Mouse (Mus musculus): ENCODE measurements around the gene Plcb4. TPM values are rescaled to one million over a fixed set of nuclear protein-coding genes. Genes with fewer than 3 reads are reported as not detected.

The Plcb4 gene
- polyA plus RNA-seq, 2 experiments from 2014 or later, result 19.5 to 19.6 TPM

DNA sequence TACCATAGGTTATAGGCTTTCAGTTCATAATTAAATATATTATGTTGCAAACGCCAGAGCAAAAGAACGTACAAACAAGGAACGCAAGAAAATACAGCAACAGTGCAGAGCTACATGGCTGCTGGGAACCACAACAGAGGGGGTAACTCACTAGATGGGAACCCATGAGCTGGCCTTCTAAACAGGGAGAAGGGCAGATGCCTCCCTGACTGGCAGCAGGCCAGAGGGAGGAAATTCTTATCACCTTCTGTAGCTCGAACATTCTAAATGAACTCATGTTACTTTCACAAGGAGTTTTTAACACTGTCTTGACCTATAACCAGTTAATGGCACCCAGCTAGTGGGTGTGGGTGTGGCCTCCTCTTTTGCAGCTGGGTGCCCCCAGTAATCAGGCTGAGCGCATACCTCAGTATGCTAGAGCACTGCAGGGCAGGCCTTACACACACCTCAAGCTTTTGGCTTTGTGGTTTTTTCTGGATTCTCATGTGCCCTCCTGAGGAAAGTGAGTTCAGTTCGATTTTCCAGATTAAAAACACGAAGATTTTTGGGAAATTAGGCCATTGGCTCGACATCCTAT, 102.5 kb downstream of the Plcb4 start:
- no peak for ATAC-seq

DNA sequence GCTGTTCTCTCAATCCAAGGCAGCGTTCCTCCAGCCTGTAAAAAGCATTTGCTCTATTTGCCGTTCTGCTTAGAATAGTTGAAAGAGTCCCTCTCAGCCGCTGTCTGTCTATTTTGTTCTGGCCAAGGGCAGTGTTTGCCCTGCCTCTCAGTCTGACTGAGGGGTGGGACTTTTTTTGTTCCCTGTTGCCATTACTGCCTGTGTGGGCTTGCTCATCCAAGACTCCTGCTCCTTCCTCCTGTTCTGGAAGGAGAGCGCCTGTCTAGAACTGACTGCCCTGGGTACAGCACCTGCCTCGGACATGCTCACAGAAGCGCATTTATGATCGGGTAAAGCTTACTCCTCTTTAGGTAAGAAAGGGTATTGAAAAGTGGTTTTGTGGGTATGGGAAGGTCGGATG, 105.9 kb downstream of the Plcb4 start:
- no peak for ATAC-seq

DNA sequence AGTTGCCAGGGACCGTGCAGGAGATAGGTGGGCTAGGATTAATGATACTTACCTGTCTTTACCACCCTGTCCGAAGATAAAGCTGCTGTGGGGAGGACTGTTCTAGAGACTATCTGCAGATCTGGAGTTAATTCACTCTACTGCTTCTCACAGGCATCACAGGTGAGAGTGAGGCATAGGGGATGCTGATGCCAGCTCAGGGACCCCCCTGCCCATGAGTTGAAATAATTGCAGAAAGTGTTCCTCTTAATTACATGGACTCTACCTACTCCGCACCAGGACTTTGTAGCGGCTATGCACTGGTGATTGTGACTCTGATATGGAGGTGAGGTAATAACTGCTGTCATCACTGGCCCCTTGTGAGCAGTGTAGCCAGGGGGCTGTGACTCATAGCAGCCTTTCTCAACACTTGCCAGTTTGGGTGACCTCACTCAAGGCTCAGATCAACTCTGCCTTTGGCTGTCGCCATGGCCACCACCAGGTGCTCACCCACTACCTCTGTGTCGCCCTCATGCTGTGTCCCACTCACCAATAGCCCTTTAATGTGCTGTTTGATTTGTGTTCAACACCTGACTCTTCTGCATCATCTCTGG, 107.8 kb downstream of the Plcb4 start:
- ATAC-seq, result no peak

DNA sequence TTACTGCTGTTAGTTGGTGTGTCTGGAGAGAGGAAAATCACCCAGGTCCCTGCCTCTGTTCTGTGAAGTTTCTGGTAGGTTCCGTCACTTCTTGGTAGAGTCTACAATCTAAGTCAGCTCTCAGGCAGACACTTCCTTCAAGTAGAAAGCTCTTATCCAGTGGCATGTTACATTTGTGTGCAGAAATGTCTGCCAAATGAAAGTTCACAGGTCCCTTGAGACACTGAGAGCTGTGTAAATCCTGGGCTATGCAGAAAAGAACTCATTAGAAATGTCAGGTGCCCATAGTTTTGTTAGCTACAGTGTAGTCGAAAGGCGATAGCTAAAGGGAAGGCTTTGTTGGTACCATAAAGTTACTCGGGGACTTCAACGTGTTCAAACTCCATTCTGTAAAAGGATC, 108.7 kb downstream of the Plcb4 start:
- no peak for ATAC-seq

DNA sequence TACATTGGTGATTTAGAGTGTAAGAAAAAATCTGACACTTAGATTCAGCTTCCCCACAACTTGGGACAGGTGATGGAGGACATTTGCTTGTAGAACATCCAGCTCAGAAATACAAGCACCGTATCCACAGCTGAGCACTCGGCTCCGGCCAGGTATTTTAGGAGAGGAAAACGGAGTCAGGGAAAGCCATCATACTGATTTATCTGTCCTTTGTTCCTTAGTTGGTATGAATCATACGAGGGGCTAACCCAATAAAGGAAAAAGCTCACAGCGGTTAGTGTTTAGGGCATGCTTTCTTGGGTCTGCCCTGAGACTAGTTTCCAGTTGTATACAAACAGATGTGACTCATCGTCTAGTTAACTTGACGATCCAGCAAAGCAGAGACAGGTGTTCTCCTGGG, 110.9 kb downstream of the Plcb4 start:
- ATAC-seq, result no peak

DNA sequence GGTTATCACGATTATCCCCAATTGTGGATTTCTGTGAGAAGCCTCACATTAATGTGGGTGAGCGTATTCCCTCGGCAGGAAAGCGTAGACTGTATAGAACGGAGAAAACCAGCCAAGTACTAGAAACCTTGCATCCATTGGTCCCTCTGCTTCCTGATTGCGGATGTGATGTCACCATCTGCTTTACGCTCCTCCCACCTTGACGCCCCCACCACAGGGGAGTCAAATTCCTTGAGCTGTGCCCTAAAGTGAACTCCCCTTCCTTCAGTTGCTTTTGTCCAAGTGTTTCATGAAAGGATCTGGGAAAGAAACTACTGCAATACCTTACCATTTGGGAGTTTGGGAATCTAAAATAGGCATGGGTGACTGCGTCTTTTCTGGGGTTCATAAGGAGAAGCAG, 111.4 kb downstream of the Plcb4 start:
- ATAC-seq, result no peak

DNA sequence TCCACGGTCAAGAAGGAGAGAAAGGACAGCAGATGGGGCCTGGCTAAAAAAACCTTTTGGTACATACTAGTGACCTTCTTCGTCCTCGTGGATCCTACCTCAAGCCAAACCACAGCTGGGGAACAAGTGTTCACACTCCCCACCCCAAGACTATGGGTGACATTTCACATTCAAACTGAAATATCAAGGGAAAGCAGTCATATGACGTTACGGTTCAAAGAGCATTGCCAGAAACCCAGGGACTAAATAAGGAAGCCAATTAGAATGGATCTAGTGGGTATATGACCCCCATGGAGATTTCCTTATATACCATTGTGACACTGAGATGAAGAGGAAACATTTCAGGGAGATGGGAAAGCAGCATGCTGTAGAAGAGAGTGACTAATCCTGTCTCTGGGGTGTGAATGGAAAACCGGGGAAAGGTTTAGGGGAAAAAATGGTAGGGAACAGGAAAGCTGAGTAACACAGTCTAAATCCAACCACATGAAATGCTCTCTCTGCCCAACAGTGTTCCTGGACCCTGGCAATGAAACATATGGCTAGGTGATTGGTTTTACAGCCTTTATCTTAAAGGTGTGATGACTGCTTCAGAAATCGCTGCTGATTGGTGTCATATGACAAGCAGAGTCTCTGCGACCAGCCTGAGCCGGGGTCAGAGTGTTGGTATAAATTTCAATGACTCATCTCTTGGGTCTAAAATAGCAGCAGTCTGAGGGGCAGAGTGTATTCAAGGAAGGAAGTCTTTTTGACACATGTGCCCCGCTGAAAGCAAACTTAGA, 114.6 kb downstream of the Plcb4 start:
- ATAC-seq, result no peak

DNA sequence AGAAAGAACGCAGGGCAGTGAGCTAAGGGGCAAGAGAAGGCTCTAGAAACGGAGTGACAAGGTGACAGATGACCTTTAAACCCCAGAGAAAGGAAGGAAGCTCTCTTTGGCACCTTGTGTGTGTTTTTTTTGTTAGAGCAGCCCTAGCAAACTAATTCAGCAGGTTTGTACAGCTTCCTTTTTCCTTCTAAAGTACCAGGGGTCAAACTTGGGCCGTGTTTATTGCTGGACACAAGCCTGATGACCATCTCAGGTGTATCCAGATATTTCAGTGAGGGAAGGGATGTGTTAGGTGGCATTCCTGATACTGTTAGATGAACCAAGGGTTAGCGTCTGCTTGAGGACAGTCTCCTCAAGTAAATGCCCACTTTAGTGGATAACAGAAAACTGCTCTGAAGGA, 116.2 kb downstream of the Plcb4 start:
- ATAC-seq, result no peak

DNA sequence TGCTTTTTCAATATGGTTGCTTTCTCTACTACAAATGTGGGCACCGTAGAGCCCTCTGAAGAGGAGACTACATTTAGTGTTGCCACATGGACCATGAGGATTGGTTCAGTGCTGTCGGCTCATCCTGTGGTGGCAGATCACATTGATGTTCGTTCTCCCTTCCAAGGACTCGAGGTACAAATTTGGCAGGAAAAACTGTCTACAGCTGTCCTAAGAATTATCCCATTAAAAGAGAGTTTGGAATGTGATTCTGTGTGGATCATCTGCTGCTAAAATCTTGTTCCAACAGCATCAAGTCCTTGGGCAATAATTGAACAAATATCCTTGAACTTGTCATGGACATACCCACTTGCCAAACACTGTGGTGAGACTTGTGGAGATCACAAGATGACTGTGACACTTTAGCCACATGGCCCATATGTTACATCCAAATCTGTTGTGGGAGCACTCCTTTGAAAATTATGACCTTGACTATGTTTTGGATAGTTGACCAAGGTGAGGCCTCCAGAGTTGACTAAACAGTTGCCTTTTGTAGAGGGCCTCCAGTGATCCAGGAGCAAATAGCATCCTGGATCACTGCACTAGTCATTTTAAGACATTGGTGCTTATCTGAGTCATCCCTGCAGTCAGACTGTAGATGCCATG, 117.4 kb downstream of the Plcb4 start:
- ATAC-seq, result no peak

DNA sequence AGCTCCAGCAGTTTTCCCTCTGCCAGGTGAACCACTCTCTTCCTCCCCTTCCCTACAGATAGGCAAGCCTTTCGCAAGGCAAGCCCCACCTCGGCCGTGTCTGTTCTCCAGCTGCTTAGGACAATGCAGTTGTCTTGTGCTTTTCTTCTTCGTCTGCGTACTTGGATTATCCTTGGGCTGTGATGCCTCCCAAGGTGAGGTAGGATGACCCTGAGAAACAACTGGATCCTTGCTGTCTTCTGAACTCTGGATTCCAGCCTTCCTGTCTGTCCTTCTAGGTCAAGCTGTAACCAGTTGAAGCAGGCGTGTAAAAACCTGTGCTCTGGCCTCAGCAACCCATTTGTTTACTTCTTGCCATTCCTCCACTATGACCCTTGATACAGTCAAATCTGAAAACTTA, 122.6 kb downstream of the Plcb4 start:
- no peak for ATAC-seq

DNA sequence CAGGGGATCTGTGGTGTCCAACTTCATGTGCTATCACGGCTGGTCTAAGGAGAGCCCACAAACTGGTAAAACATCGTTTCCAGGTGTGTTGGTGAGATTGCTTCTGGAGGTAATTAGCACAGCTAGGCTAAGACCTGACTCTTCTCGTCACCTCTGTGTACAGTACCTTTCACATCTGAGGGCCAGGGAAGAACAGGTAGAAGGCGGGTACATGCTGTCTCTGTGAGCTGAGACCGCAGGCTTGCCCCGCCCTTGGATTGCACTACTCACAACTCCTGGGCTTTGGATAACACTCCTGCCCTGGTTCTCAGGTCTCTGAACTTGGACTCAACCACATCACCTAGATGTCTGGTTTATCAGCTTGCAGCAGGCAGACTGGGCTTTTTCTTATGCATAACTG, 128.6 kb downstream of the Plcb4 start:
- ATAC-seq, result no peak

DNA sequence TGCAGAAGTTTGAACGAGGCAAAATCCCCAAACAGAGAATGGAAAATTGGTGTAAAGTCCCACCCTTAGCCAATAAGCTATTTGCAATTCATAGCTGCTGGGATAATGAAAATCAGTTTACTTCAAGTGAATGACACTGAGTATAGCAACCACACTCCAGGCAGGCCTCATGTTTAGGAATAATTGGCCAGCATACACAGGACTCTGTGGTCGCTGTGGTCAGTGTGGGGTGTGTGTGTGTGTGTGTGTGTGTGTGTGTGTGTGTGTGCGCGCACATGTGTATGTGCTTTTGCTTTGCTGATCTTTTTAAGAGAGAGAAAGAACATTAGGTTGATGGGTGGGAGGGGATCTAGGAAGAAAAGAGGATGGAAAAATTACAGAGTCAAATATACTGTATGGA, 134.1 kb downstream of the Plcb4 start:
- no peak for ATAC-seq

DNA sequence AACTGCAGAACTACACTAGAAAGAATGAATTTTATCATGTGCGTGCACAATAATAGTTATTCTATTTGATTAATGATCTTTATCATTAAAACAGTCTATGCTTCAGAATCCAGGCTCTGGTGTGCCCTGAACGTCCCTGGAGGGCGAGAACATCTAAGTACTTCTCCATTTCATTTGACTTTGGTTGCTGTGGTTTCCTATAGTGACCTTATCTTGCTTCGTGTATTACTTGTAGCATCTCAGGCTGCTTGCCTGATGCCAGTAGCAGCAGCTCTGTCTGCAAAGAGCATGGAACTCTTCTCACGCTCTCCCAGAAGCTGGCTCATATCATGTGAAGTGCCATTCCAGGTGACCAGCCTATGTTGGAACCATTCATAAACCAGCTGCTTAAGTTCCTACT, 137.9 kb downstream of the Plcb4 start:
- no peak for ATAC-seq

DNA sequence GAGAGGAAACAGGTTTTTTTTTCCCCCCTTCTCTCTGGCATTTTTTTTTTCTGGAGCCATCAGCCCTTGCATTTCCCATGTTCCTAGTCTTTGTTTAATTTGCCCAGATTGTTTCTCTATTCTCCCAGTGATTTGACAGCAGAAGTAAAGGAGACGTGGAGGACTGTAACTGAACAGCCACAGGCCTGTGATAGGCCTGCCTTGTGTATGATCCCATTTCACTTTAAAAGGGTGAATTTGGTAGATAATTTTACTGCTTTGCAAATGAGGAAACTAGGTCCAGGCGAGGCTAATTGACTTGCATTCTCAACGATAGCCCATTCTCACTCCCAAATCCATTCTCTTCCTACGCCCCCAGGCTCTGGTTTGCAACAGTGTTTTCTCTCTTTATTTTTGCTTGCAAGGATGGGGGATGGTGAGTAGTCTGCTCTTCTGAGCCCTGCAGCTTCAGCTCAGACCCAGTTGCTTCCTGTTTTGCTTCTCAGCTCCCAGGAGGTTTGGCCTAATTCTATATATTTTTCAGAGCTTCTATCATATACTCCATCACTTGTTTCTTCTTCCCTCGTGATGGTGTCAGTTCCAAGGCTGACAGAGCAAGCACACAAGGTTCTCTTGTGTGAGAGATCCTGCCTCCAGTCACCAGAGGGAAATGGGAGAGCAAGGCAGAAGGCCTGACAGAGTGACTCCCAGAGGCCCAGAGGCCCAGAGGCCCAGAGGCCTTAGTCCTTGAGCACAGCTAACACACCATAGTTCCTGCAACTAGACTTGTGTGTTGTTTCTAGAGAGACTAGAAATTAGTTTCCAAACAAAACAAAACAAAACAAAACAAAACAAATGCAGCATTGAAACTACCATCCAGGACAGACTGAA, 139.1 kb downstream of the Plcb4 start:
- peak; percentile 88 for ATAC-seq

DNA sequence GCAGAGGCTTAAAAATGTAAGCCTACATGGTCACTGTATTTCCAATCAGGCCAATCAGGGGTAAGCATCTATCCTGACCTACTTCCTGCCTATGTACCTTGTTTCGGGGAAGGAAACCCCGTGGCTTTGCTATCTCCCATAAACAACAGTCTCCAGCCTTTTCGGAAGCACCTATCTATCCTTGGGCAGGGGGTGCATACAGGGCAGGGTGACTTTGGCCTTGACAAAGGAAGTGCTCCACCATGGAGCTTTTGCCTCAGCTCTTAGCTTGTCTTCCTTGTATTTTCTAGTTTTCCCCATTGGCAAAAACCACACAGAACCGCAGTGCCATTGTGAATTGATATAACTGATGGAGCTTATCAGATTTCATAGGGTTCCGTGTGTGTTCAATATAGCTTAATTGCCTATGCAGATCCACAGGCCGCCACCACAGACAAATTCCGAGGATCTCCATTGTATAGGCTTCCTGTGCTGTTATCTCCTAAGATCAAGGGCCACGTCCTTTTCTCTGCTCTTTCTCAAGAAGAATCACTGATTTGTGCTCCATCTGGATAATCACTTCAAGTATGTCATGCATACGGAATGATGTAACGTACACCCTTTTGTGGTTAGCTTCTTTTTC, 140.4 kb downstream of the Plcb4 start:
- ATAC-seq, result no peak

DNA sequence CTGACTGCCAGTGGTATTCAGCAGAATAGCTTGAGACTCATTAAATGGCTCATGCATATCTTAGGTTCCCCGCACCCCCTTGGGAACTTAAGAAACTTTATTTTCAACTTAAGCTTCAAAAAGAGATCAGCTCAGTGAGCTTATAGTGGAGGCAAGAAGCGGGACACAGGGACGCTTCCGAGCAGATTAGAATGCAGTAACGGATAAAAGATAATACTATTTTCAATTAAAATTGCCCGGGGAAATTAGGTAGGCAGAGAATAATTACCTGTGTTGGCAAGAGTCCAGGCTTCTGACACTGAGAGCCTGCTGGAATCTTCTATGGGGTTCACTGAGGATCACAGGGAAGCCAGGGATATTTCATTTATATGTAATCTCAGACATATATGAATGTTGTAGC, 141.6 kb downstream of the Plcb4 start:
- no peak for ATAC-seq

DNA sequence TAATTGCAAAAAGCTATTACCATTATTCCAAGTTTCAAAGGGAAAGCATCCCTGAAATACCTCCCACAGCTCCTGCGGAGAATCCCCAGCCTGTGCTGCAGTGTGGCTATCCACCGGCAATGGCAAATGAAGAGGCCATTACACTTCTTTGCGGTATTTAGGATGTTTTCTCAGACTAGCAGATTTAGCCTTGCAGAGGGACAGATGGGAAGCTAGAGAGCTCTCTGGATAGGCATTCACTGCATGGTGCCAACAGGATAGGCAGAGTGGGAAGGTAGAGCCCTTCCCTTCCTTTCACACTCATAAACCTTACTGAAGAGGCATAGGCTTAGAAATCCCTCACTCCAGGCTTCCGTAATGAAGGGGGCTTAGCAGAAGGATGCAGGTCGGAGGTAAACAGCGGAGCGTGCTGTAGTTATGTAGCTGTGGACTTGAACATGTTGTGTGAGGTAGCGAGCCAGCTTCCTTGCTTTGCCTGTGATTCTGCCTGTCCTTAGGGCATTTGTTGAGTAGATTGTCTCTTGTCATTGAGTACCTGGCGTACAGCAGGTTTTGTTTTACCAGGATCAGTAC, 144.2 kb downstream of the Plcb4 start:
- ATAC-seq, result no peak

DNA sequence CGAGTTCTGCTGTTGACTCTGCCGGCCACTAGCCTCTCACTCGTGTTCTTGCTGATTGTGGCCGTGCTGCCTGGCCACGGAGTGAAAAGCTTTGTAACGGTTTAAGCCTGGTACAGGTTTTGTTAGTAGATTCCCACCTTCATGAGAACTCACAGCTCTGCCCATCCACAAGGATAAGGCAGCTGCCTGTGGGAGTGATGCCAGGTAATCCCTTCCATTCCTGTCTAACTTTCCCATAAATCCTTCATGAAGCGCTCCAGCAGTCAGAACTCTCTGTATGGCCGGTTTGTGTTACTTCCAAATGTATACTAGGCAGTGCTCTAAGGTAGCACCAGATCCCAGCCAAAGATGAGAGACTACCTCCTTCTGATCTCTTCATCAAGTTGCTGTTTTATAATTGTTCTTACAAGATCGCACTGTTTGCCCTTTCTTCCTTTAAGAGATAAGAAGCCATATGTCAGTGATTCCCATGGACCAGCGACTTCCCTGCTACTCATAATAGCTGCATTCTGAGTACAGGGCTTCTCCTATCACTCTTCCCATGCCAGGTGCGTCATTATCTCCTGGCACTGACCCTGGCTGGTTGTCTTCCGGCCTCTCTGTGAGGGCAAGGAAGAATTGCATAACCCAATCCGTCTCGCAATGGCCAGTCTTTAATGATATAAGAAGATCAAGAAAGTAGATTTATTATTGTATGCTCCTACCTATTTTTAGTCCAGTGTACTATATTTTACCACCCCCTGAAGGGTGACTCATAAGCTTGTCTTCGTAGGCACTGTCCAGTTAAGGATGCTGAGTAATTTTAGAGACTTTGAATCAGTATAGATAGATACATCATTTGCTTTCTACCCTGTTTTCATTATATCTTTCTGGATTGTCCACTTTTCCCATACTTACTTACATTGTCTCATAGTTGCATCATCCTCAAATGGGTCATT, 147.2 kb downstream of the Plcb4 start:
- ATAC-seq, result no peak

DNA sequence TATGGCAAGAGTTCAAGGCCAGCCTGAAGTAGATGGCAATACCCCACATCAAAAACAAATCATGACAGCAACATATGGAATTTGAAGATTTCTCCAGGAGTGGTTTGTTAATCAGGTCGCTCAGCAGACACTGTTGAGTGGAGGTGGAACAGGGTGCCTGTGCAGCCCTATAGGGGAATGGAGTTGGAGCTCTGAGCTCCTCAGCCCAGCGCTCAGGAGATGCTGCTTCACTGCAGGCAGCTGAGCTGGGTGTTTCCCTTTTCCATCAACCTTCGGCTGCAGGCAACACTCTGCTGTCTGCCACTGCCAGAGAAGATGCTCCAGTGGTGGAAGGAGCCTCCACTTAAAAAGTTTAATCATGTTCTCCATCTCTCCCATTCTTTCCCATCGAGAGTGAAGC, 149.5 kb downstream of the Plcb4 start:
- no peak for ATAC-seq

DNA sequence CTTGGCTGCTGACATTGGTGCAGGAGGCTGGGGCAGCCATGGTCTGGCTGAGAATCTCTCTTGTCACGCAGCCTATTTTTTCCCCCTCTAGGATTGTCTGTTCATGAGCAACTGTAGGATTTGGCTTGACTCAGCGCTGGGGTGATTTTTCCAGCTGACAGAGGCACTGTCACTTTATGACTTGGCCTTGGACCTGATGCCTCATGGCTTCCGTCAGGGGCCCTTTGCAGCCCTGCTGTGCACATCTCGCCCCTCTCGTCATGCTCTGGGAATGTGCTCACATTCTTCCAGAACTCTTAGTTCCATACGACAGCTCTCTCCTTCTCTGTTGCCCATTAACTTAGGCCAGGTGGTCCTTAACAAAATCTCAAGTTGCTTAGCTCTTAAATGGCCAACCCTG, 152.0 kb downstream of the Plcb4 start:
- ATAC-seq, result no peak

All from activated CD4-positive, CD25-positive, alpha-beta regulatory T cell, adult 4 months (primary cell).